Mouse (Mus musculus) c-Kit-positive CD71-positive TER-119-negative erythroid progenitor cells, embryonic 14.5 days (primary cell): ENCODE results near the gene Pknox2.

Source experiments
- DNase-seq: peaks from one replicate; pipeline ENCODE4 v3.0.0-alpha.2; 2013; ENCODE audit warnings: low read depth

Pknox2 gene

GRCm38 (mm10) chr9:37139514-37139913, 7.7 kb downstream of the Pknox2 start:
- DNase-seq = no peak

- no peak for DNase-seq
Observed at GRCm38 (mm10) chr9:37138883-37139282, 8.3 kb downstream of the Pknox2 start.

GRCm38 (mm10) chr9:37136340-37136739, 10.9 kb downstream of the Pknox2 start:
- DNase-seq = no peak

GRCm38 (mm10) chr9:37133495-37133894, 13.7 kb downstream of the Pknox2 start:
- DNase-seq = no peak

GRCm38 (mm10) chr9:37129046-37129445, 18.2 kb downstream of the Pknox2 start:
- DNase-seq = no peak

GRCm38 (mm10) chr9:37126197-37126596, 21.0 kb downstream of the Pknox2 start:
- DNase-seq = no peak

- no peak for DNase-seq
Observed at GRCm38 (mm10) chr9:37124696-37125480, 22.3 kb downstream of the Pknox2 start.

- DNase-seq = no peak
Observed at GRCm38 (mm10) chr9:37123384-37123783, 23.8 kb downstream of the Pknox2 start.

- DNase-seq = no peak
Observed at GRCm38 (mm10) chr9:37122971-37123370, 24.2 kb downstream of the Pknox2 start.

GRCm38 (mm10) chr9:37122381-37122780, 24.8 kb downstream of the Pknox2 start:
- no peak for DNase-seq

- no peak for DNase-seq
Observed at GRCm38 (mm10) chr9:37121761-37122331, 25.4 kb downstream of the Pknox2 start.

- no peak for DNase-seq
Observed at GRCm38 (mm10) chr9:37120801-37121200, 26.4 kb downstream of the Pknox2 start.

GRCm38 (mm10) chr9:37117529-37117928, 29.7 kb downstream of the Pknox2 start:
- no peak for DNase-seq

GRCm38 (mm10) chr9:37116632-37117413, 30.4 kb downstream of the Pknox2 start:
- DNase-seq = no peak

- no peak for DNase-seq
Observed at GRCm38 (mm10) chr9:37115820-37116219, 31.4 kb downstream of the Pknox2 start.

GRCm38 (mm10) chr9:37114286-37115267, 32.6 kb downstream of the Pknox2 start:
- DNase-seq = no peak

- DNase-seq = no peak
Observed at GRCm38 (mm10) chr9:37107546-37107945, 39.7 kb downstream of the Pknox2 start.

GRCm38 (mm10) chr9:37106808-37107207, 40.4 kb downstream of the Pknox2 start:
- DNase-seq = no peak

- DNase-seq = no peak
Observed at GRCm38 (mm10) chr9:37104249-37104648, 43.0 kb downstream of the Pknox2 start.

- DNase-seq = no peak
Observed at GRCm38 (mm10) chr9:37103778-37104177, 43.4 kb downstream of the Pknox2 start.

GRCm38 (mm10) chr9:37101059-37101940, 45.9 kb downstream of the Pknox2 start:
- DNase-seq = no peak
